Mouse (Mus musculus) midbrain, embryonic 16.5 days (tissue): ENCODE measurements at regions not wholly inside any gene's neighbourhood (a gene's known extent, or its start where the extent isn't known, plus 50 kb on each side); places are given as distances from the start of the nearest gene placed in this dataset.

Source experiments
- ATAC-seq: fragments of 200-750 bp; cut with Nextera tagmentation; 2 replicates; pipeline ENCODE4 v1.8.0; 2017; ENCODE audit warnings: moderate TSS enrichment
- H3K27ac ChIP-seq: fragments of 300-500 bp; sonication (generic); 2 replicates; pipeline ENCODE4 v1.5.1; 2014; ENCODE audit warnings: mild to moderate bottlenecking, low read length, mixed read lengths
- H3K27me3 ChIP-seq: fragments of 300-500 bp; sonication (generic); 2 replicates; pipeline ENCODE4 v1.6.1; 2014; ENCODE audit warnings: low read depth, low read length, mixed read lengths; ENCODE audit not compliant: control insufficient read depth, insufficient read depth
- H3K36me3 ChIP-seq: fragments of 300-500 bp; sonication (generic); 2 replicates; pipeline ENCODE4 v1.6.1; 2014; ENCODE audit warnings: mild to moderate bottlenecking, low read length, moderate library complexity, mixed read lengths; ENCODE audit not compliant: control insufficient read depth, insufficient read depth
- H3K4me1 ChIP-seq: fragments of 300-500 bp; sonication (generic); 2 replicates; pipeline ENCODE4 v1.6.1; 2014; ENCODE audit warnings: mild to moderate bottlenecking, low read length, mixed read lengths; ENCODE audit not compliant: control insufficient read depth, insufficient read depth
- H3K4me2 ChIP-seq: fragments of 300-500 bp; sonication (generic); 2 replicates; pipeline ENCODE4 v1.6.1; 2014; ENCODE audit warnings: mild to moderate bottlenecking, low read length, mixed read lengths
- H3K4me3 ChIP-seq: fragments of 300-500 bp; sonication (generic); 2 replicates; pipeline ENCODE4 v1.5.1; 2014; ENCODE audit warnings: low read depth, mild to moderate bottlenecking, low read length, moderate library complexity, mixed read lengths
- H3K9ac ChIP-seq: fragments of 300-500 bp; sonication (generic); 2 replicates; pipeline ENCODE4 v1.6.1; 2014; ENCODE audit warnings: low read depth, low read length, mixed read lengths
- H3K9me3 ChIP-seq: fragments of 300-500 bp; sonication (generic); replicated peaks from 2 replicates; pipeline ENCODE4 v1.6.1; 2014; ENCODE audit warnings: mild to moderate bottlenecking, low read length, mixed read lengths; ENCODE audit not compliant: control insufficient read depth, poor library complexity, severe bottlenecking
- WGBS: fragments of 180-500 bp; shearing (Covaris S2); extraction: QIAGEN DNeasy Blood & Tissue Kit; methylation state at CpG from one replicate; pipeline ENCODE4 v1.1.7; 2014; 5-methylcytosine and 5-hydroxymethylcytosine counted together

DNA sequence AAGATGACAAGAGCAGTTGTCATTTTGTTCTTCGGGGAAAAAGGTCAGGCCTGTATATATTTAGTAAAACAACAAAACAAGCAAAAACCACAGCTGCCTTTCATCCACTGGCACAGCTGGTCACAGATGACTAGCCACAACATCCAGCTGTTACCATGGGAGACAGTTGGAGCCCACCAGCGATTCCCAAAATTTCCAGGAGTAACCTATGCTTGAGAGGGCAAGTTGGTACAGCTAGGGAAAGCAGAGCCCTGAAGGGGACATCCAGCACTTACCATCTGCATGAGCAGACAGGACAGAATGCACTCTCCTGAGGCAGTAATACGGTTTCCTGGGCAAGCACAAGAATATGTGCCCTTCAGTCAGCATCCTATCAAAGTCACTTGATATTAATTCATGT is 62.9 kb upstream of the Nap1l1 start:
- H3K27ac ChIP-seq: no peak overlapping the region
- WGBS: 73% methylated on average over 3 of the region's 3 CpGs
- no peak overlapping the region for H3K4me3 ChIP-seq
- ATAC-seq: no peak
- H3K4me1 ChIP-seq: no peaks in the 10 kb centered on the region
- H3K9me3 ChIP-seq: no peaks in the 10 kb centered on the region
- H3K4me2 ChIP-seq: no peak overlapping the region
- no peaks in the 10 kb centered on the region for H3K36me3 ChIP-seq
- H3K9ac ChIP-seq: no peak overlapping the region
- no peaks in the 10 kb centered on the region for H3K27me3 ChIP-seq

- no peak overlapping the region for H3K4me3 ChIP-seq
- H3K36me3 ChIP-seq: no peaks in the 10 kb centered on the region
- no peak overlapping the region for H3K9ac ChIP-seq
- H3K27me3 ChIP-seq: no peaks in the 10 kb centered on the region
- H3K4me1 ChIP-seq: no peaks in the 10 kb centered on the region
- no peaks in the 10 kb centered on the region for H3K9me3 ChIP-seq
- WGBS: 96% methylated on average over 9 of the region's 9 CpGs
- H3K27ac ChIP-seq: no peak overlapping the region
- no peak overlapping the region for H3K4me2 ChIP-seq
- no peak for ATAC-seq
These were observed 61.5 kb upstream of the Nap1l1 start for GRCm38 (mm10) chr10:111411533-111411932.

DNA sequence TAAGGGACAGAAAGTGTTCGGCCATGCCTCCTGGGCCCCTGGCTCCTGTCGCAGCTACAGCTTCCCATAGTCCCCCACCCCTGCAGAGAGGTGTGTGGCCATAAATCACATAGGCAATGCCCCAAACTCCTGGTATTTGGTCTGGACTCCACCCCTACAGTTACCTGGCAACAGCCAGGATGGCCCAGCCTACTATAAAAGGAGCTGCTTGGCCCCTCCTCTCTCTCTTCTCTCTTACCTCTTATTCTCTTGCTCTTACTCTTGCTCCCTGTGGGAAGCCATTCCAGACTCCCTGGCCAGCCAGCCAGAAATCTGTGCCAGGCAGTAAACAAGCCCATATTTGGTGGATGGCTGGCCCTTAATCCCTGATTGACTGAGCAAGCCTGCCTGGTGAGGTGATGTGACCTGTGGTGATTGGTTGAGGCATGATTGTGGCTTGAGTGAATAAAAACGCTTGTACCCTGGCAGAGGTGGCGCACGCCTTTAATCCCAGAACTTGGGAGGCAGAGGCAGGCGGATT is 56.4 kb upstream of the Nap1l1 start:
- ATAC-seq: no peak
- Histone ChIP-seq H3K4me3 (no peak overlapping the region), H3K36me3 (no peaks in the 10 kb centered on the region), H3K4me1 (peaks cover 6% of the 10 kb centered on the region; the same call in 1 of the 2 replicates), H3K27me3 (no peaks in the 10 kb centered on the region), H3K4me2 (no peak overlapping the region), H3K9ac (no peak overlapping the region), H3K27ac (no peak overlapping the region), H3K9me3 (no peaks in the 10 kb centered on the region)
- 83% methylated on average over 6 of the region's 6 CpGs for WGBS

GRCm38 (mm10) chr10:111419375-111420194 is 53.4 kb upstream of the Nap1l1 start:
- WGBS: 20% methylated on average over 23 of the region's 23 CpGs
- H3K27ac ChIP-seq: no peak overlapping the region
- H3K36me3 ChIP-seq: no peaks in the 10 kb centered on the region
- H3K9ac ChIP-seq: peak overlapping the region; percentile 13; the same call in 1 of the 2 replicates
- ATAC-seq: peak; percentile 53; the same call in 1 of the 2 replicates
- no peaks in the 10 kb centered on the region for H3K9me3 ChIP-seq
- H3K27me3 ChIP-seq: no peaks in the 10 kb centered on the region
- H3K4me2 ChIP-seq: peak overlapping the region; percentile 46
- H3K4me1 ChIP-seq: peaks cover 16% of the 10 kb centered on the region
- H3K4me3 ChIP-seq: peak overlapping the region; percentile 28

DNA sequence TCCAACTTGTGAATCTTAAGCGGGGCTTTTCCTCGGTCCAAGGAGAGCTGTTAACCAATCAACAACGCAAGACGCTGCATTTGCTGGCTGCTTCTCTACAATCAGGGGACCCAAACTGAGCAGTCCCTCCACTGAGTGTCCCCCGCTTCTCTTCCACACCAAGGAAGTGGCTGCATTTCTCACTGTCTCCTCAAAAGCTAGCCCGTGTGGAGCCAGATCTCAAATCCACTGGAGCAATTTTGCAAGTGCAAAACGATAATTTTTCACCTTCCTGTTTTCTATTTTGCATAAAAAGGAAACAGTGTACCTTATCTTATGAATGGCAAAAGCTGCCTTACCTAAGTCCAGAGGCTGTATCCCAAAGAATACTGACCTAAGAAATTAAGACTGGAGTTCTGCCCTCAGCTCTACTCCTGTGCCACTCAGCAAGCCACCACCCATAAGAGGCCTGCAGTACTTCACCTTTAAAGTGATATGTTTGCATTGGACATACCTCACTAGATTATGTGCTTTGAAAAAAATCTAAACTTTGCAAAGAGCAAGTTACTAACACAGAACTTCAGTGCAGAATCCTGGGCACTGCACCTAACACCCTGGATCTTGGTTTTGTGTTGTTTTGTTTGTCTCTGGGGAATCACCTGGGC is 52.7 kb upstream of the Nap1l1 start:
- ATAC-seq: no peak
- H3K27ac ChIP-seq: no peak overlapping the region
- peak overlapping the region; percentile 13; the same call in 1 of the 2 replicates for H3K9ac ChIP-seq

DNA sequence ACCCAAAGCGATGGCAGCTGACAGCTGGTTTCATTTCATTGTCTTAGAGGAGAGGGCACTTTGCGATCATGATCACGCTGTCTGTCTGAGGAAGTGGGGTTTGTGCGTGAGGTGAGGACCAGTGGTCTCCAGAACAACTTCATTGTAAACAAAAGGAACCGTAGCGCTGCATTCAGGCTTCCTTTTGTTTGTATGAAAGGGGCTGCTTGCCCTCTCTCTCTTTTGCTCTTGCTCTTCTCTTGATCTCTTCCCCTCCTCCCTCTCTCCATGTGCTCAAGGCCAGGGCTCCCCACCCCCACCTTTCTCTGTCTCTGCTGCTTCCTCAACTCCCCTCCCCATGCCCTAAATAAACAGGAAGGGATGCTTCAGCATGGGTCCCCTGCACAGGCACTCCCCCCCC is 51.0 kb upstream of the Nap1l1 start:
- no peak for ATAC-seq
- H3K27ac ChIP-seq: no peak overlapping the region

More for the DNA sequence above, 52.7 kb upstream of the Nap1l1 start:
- no peaks in the 10 kb centered on the region for H3K36me3 ChIP-seq
- peak overlapping the region; percentile 46 for H3K4me2 ChIP-seq
- no peaks in the 10 kb centered on the region for H3K9me3 ChIP-seq
- H3K27me3 ChIP-seq: no peaks in the 10 kb centered on the region
- H3K4me1 ChIP-seq: peaks cover 16% of the 10 kb centered on the region
- peak overlapping the region; percentile 28 for H3K4me3 ChIP-seq
- 12% methylated on average over 7 of the region's 7 CpGs for WGBS

DNA sequence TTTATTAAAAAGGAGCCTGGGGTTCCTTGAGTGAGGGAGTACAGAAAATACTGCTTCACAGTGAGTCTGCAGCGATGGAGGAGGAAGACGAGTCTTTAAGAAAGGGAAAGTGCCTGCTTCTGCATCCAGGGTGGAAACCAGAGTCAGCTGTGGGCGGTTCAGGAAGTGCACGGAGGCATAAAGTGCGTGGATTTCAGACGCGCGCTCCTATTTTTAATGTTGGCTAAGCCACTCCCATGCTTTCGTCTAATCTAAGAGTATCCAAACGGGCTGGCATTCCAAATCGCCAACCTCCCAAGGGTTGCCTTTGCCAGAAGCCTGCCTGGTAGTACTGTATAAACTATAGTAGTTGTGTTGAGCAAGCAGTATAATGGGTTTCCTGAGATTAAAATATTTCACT is 50.4 kb upstream of the Nap1l1 start:
- Histone ChIP-seq H3K4me3 (no peak overlapping the region), H3K4me2 (peak overlapping the region; percentile 6; the same call in 1 of the 2 replicates), H3K9me3 (no peaks in the 10 kb centered on the region), H3K27ac (no peak overlapping the region), H3K27me3 (no peaks in the 10 kb centered on the region), H3K9ac (no peak overlapping the region), H3K4me1 (peaks cover 16% of the 10 kb centered on the region), H3K36me3 (no peaks in the 10 kb centered on the region)
- WGBS: 25% methylated on average over 11 of the region's 11 CpGs
- no peak for ATAC-seq

More for the DNA sequence above, 51.0 kb upstream of the Nap1l1 start:
- WGBS: 5% methylated on average over 6 of the region's 6 CpGs
- Histone ChIP-seq H3K9ac (no peak overlapping the region), H3K4me3 (no peak overlapping the region), H3K9me3 (no peaks in the 10 kb centered on the region), H3K36me3 (no peaks in the 10 kb centered on the region), H3K4me2 (peak overlapping the region; percentile 15; the same call in 1 of the 2 replicates), H3K4me1 (peaks cover 16% of the 10 kb centered on the region), H3K27me3 (no peaks in the 10 kb centered on the region)
